Comparison of ENCODE assay signal across 9 mouse cellular contexts in the genomic region with DNA sequence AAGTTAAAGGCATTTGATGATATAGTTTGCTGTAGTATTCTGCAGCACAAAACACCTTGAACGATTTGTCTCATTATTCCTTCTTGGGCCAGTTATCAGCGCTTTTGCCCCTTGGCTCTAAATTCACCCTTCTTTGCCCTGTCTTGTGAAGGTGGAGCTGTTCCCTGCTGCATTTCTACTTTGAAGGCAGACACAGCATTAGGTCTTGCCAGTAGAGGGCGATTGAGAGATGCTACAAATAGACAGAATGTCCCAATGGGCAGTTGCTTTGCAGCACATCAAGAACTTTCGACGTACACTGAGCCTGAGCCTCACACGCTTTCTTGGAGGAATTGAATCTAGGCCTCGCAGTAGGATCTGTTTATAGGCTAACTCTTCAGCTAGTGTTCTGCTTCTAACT.
DNase-seq lines count a peak whose midpoint lies in the region; ATAC-seq and TF ChIP-seq lines count a peak whose summit lies in the region.
"Had no signal": no experiment of that assay in that cellular context is flagged by ENCODE, and none has a peak within 500 bp of the region (broad histone marks: within the 10 kb centered on the region; RNA-seq: fewer than 3 reads in every experiment).

No protein-coding gene starts in this region.

- no peak overlapping the region for H3K9ac ChIP-seq in hindbrain, embryonic 11.5 days (ENCODE audit: low read depth, low read length)
- no peak overlapping the region for H3K9ac ChIP-seq in hindbrain, embryonic 16.5 days (ENCODE audit: low read depth, low read length)
- H3K9ac ChIP-seq: embryonic facial prominence, embryonic 13.5 days had no signal

- ATAC-seq in hindbrain, embryonic 11.5 days (ENCODE audit: low FRiP score), result no peak
- ATAC-seq in hindbrain, embryonic 16.5 days, result no peak
- peak; percentile 49 for ATAC-seq in Patski

- H3K27ac ChIP-seq in hindbrain, embryonic 11.5 days (ENCODE audit: low read depth, low read length), result no peak overlapping the region
- no peak overlapping the region for H3K27ac ChIP-seq in hindbrain, embryonic 16.5 days (ENCODE audit: low read depth, low read length)
- H3K27ac ChIP-seq: embryonic facial prominence, embryonic 13.5 days had no signal

- peak; percentile 34 for TF ChIP-seq CTCF in C2C12 (IDR thresholded peaks at IDR 0.05; ENCODE audit: control insufficient read depth, insufficient read depth, insufficient read length)
- peak; percentile 76 for TF ChIP-seq CTCF in Patski (IDR thresholded peaks at IDR 0.05)

- H3K79me2 ChIP-seq in C2C12 (ENCODE audit: control insufficient read depth, insufficient read depth), result no peaks in the 10 kb centered on the region

- H3K4me1 ChIP-seq in hindbrain, embryonic 11.5 days (replicated peaks; ENCODE audit: control insufficient read depth, insufficient read depth, low read length), result 0 out of 2 replicates have a peak, but pooled peaks cover 6% of the 10 kb centered on the region
- peaks cover 7% of the 10 kb centered on the region for H3K4me1 ChIP-seq in hindbrain, embryonic 16.5 days (ENCODE audit: control insufficient read depth, insufficient read depth, low read depth, low read length)

- no peaks in the 10 kb centered on the region for H3K9me3 ChIP-seq in hindbrain, embryonic 11.5 days (ENCODE audit: control insufficient read depth, low read length)
- no peaks in the 10 kb centered on the region for H3K9me3 ChIP-seq in hindbrain, embryonic 16.5 days (ENCODE audit: control insufficient read depth, low read length)
- H3K9me3 ChIP-seq: embryonic facial prominence, embryonic 13.5 days had no signal

- no peak overlapping the region for H3ac ChIP-seq in C2C12 (ENCODE audit: control insufficient read depth, insufficient read length, low read depth)

- in situ Hi-C loops in Patski (cut with MboI; ENCODE audit: low pct_unique_long_range_greater_than_20kb), result no loop called here

- peak; percentile 70 for DNase-seq in hindbrain, embryonic 11.5 days (ENCODE audit: low spot score)
- DNase-seq in Patski (ENCODE audit: low read depth, low spot score), result no peak
- peak; percentile 80 for DNase-seq in embryo, embryonic 11 days
- peak; percentile 86 for DNase-seq in layer of hippocampus, adult 9-11 months
- DNase-seq in natural killer cell, adult 2 months (ENCODE audit: low spot score in 2 of 2), result peak; percentile 13 to 27
- DNase-seq in spleen, postnatal 14 days (ENCODE audit: low spot score in 2 of 2), result no peak

- H3K4me3 ChIP-seq in hindbrain, embryonic 11.5 days (ENCODE audit: low read depth, low read length), result no peak overlapping the region
- no peak overlapping the region for H3K4me3 ChIP-seq in hindbrain, embryonic 16.5 days (ENCODE audit: low read length)
- no peak overlapping the region for H3K4me3 ChIP-seq in C2C12 (ENCODE audit: insufficient read depth, poor library complexity, severe bottlenecking)
- H3K4me3 ChIP-seq: embryonic facial prominence, embryonic 13.5 days had no signal

- no peaks in the 10 kb centered on the region for H3K27me3 ChIP-seq in hindbrain, embryonic 11.5 days (ENCODE audit: control insufficient read depth, insufficient read depth, low read length)
- no peaks in the 10 kb centered on the region for H3K27me3 ChIP-seq in hindbrain, embryonic 16.5 days (replicated peaks; ENCODE audit: control insufficient read depth, insufficient read depth, low read length)
- H3K27me3 ChIP-seq in C2C12 (ENCODE audit: control insufficient read depth, insufficient read depth, insufficient read length) (no peaks in the 10 kb centered on the region), Patski (no peaks in the 10 kb centered on the region)
- H3K27me3 ChIP-seq: embryonic facial prominence, embryonic 13.5 days had no signal

- H3K79me3 ChIP-seq in C2C12 (ENCODE audit: low read depth), result no peaks in the 10 kb centered on the region

- H3K4me2 ChIP-seq in hindbrain, embryonic 11.5 days (replicated peaks; ENCODE audit: low read depth, low read length), result no peak overlapping the region
- no peak overlapping the region for H3K4me2 ChIP-seq in hindbrain, embryonic 16.5 days (ENCODE audit: low read length)
- H3K4me2 ChIP-seq: embryonic facial prominence, embryonic 13.5 days had no signal

- WGBS in hindbrain, embryonic 11.5 days, result 25% methylated on average over 7 of the region's 7 CpGs
- WGBS in hindbrain, embryonic 16.5 days, result 24% methylated on average over 7 of the region's 7 CpGs

- CTCF ChIA-PET in Patski (lab: Charles Lee), result interaction anchor here (1.3 to 1.6 kb wide), 4 partner anchors 9 to 48 kb away, joined by 3 to 6 read pairs (median 4); no protein-coding TSS in a partner anchor

- H3K36me3 ChIP-seq in hindbrain, embryonic 11.5 days (ENCODE audit: control insufficient read depth, insufficient read depth, low read length), result no peaks in the 10 kb centered on the region
- no peaks in the 10 kb centered on the region for H3K36me3 ChIP-seq in hindbrain, embryonic 16.5 days (ENCODE audit: control insufficient read depth, insufficient read depth, low read length)
- no peaks in the 10 kb centered on the region for H3K36me3 ChIP-seq in C2C12 (ENCODE audit: control insufficient read depth, insufficient read depth)
- H3K36me3 ChIP-seq: embryonic facial prominence, embryonic 13.5 days had no signal

- POLR2A ChIA-PET in Patski (lab: Charles Lee), result no interaction called here

TF ChIP-seq in C2C12, 6 proteins besides CTCF, POLR2A, EP300 and RAD21:
- TF ChIP-seq MAX (IDR thresholded peaks at IDR 0.05), result no peak
- no peak for TF ChIP-seq MYOG (IDR thresholded peaks at IDR 0.05; ENCODE audit: control insufficient read depth, extremely low read depth, insufficient read length)
- TF ChIP-seq USF1 (IDR thresholded peaks at IDR 0.05; ENCODE audit: low read depth), result no peak
- no peak for TF ChIP-seq MYOD1 (IDR thresholded peaks at IDR 0.05; ENCODE audit: control insufficient read depth, insufficient read length, low read depth)
- no peak for TF ChIP-seq CEBPB (IDR thresholded peaks at IDR 0.05; ENCODE audit: low read depth)
- no peak for TF ChIP-seq FOSL1 (IDR thresholded peaks at IDR 0.05; ENCODE audit: insufficient read depth, low read length, poor library complexity, severe bottlenecking)

Comparison
In these comparisons a context has a peak if more than half of its experiments do, and no peak if none do; other contexts are left out.
1. DNase-seq: peak in hindbrain, embryonic 11.5 days (single experiment), embryo, embryonic 11 days (single experiment), layer of hippocampus, adult 9-11 months (single experiment) and natural killer cell, adult 2 months (2 of 2); none in Patski (single experiment) and spleen, postnatal 14 days (0 of 2).